Comparison of ENCODE assay signal across 14 mouse cellular contexts in genomic region chr1:78399755-78400154, GRCm38 (mm10).
"Had no signal": no experiment of that assay in that cellular context is flagged by ENCODE, and none has a peak within 500 bp of the region (broad histone marks: within the 10 kb centered on the region; RNA-seq: fewer than 3 reads in every experiment).

No protein-coding gene starts in this region.

- ATAC-seq: lung, postnatal 0 days had no signal

- H3K9ac ChIP-seq: liver, embryonic 15.5 days; neural tube, embryonic 15.5 days had no signal

- H3K9me3 ChIP-seq: limb, embryonic 10.5 days; liver, embryonic 15.5 days; midbrain, embryonic 10.5 days; neural tube, embryonic 15.5 days had no signal

- H3K27me3 ChIP-seq: liver, embryonic 15.5 days; neural tube, embryonic 15.5 days had no signal

- H3K4me3 ChIP-seq: limb, embryonic 10.5 days; liver, embryonic 15.5 days; midbrain, embryonic 10.5 days; myocyte; neural tube, embryonic 15.5 days had no signal

- H3K4me1 ChIP-seq: liver, embryonic 15.5 days had no signal

- H3K4me2 ChIP-seq: liver, embryonic 11.5 days; liver, embryonic 15.5 days; neural tube, embryonic 15.5 days had no signal

- H3K36me3 ChIP-seq: limb, embryonic 10.5 days; liver, embryonic 15.5 days; midbrain, embryonic 10.5 days; neural tube, embryonic 15.5 days had no signal

- H3K27ac ChIP-seq: limb, embryonic 10.5 days; liver, embryonic 15.5 days; midbrain, embryonic 10.5 days; neural tube, embryonic 15.5 days had no signal

- DNase-seq: kidney, postnatal 10 days; kidney, postnatal 4 days; lung, adult 2 months; lung, postnatal 36 days; midbrain, embryonic 14.5 days; thymus, adult 18-20 months; thymus, postnatal 14 days had no signal
